Mouse (Mus musculus) heart, embryonic 14.5 days (tissue): ENCODE measurements at regions not wholly inside any gene's neighbourhood (a gene's known extent, or its start where the extent isn't known, plus 50 kb on each side); places are given as distances from the start of the nearest gene placed in this dataset.

Source experiments
- ATAC-seq: fragments of 200-750 bp; cut with Nextera tagmentation; 2 replicates; pipeline ENCODE4 v1.8.0; 2017; ENCODE audit warnings: low read depth, moderate TSS enrichment; ENCODE audit not compliant: insufficient number of reproducible peaks, insufficient read depth, low FRiP score
- H3K27ac ChIP-seq, 2 experiments: fragments of 200-500 bp in 1 of 2; fragments of 300-500 bp in 1 of 2; sonication (generic) in 1 of 2; replicated peaks in 1 of 2; 2 replicates each; pipeline ENCODE4 v1.5.1; 2012 to 2014; ENCODE audit warnings: low read depth in 2 of 2, low read length in 2 of 2, control low read depth in 1 of 2, mild to moderate bottlenecking in 1 of 2, mixed read lengths in 1 of 2; ENCODE audit not compliant: control insufficient read depth in 1 of 2, insufficient read depth in 1 of 2
- H3K27me3 ChIP-seq: fragments of 300-500 bp; sonication (generic); 2 replicates; pipeline ENCODE4 v1.6.1; 2014; ENCODE audit warnings: mild to moderate bottlenecking, low read length, control low read depth; ENCODE audit not compliant: control insufficient read depth, insufficient read depth
- H3K36me3 ChIP-seq: fragments of 300-500 bp; sonication (generic); 2 replicates; pipeline ENCODE4 v1.6.1; 2014; ENCODE audit warnings: mild to moderate bottlenecking, control low read depth, low read length, mixed read lengths; ENCODE audit not compliant: control insufficient read depth, insufficient read depth
- H3K4me1 ChIP-seq, 2 experiments: fragments of 200-500 bp in 1 of 2; fragments of 300-500 bp in 1 of 2; sonication (generic) in 1 of 2; 2 replicates each; pipeline ENCODE4 v1.6.1; 2012 to 2014; ENCODE audit warnings: low read length in 2 of 2, control low read depth in 1 of 2, mixed read lengths in 1 of 2; ENCODE audit not compliant: control insufficient read depth in 2 of 2, insufficient read depth in 2 of 2
- H3K4me2 ChIP-seq: fragments of 300-500 bp; sonication (generic); 2 replicates; pipeline ENCODE4 v1.6.1; 2014; ENCODE audit warnings: mild to moderate bottlenecking, low read length
- H3K4me3 ChIP-seq, 2 experiments: fragments of 200-500 bp in 1 of 2; fragments of 300-500 bp in 1 of 2; sonication (generic) in 1 of 2; 2 replicates each; pipeline ENCODE4 v1.5.1; 2012 to 2014; ENCODE audit warnings: low read length in 2 of 2, mild to moderate bottlenecking in 2 of 2, control low read depth in 1 of 2, low read depth in 1 of 2, moderate library complexity in 1 of 2; ENCODE audit not compliant: control insufficient read depth in 1 of 2, insufficient read depth in 1 of 2
- H3K9ac ChIP-seq: fragments of 300-500 bp; sonication (generic); 2 replicates; pipeline ENCODE4 v1.6.1; 2014; ENCODE audit warnings: mild to moderate bottlenecking, low read length
- H3K9me3 ChIP-seq: fragments of 300-500 bp; sonication (generic); 2 replicates; pipeline ENCODE4 v1.6.1; 2016; ENCODE audit warnings: low read length, control low read depth; ENCODE audit not compliant: control insufficient read depth
- WGBS: fragments of 180-500 bp; shearing (Covaris S2); extraction: QIAGEN DNeasy Blood & Tissue Kit; methylation state at CpG from one replicate; pipeline ENCODE4 v1.1.7; 2014; 5-methylcytosine and 5-hydroxymethylcytosine counted together

DNA sequence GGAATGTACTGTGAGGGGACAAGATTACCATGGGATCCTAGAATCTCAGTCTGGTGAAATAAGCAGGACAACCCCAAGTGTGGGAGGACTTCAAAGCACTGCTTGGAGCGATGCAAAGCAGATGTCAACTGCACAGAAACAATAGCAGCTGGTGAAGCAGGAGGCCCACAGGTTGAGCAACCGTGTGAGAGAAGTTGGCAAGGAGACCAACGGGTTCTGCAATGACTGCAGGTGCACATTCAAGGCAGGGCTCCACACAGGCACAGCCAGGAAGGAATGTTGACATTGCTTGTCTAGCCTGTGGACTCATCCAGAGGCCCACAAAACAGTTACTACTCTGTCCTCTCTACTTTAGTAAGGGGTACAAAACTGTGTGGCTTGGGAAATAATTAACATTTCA, 150.4 kb upstream of the Ahr start:
- Histone ChIP-seq H3K9ac (no peak overlapping the region), H3K4me3 (no peak overlapping the region), H3K4me2 (no peak overlapping the region), H3K36me3 (no peaks in the 10 kb centered on the region), H3K27ac (no peak overlapping the region), H3K9me3 (no peaks in the 10 kb centered on the region), H3K27me3 (no peaks in the 10 kb centered on the region), H3K4me1 (no peaks in the 10 kb centered on the region)
- no peak for ATAC-seq
- WGBS, result 62% methylated on average over 3 of the region's 3 CpGs

DNA sequence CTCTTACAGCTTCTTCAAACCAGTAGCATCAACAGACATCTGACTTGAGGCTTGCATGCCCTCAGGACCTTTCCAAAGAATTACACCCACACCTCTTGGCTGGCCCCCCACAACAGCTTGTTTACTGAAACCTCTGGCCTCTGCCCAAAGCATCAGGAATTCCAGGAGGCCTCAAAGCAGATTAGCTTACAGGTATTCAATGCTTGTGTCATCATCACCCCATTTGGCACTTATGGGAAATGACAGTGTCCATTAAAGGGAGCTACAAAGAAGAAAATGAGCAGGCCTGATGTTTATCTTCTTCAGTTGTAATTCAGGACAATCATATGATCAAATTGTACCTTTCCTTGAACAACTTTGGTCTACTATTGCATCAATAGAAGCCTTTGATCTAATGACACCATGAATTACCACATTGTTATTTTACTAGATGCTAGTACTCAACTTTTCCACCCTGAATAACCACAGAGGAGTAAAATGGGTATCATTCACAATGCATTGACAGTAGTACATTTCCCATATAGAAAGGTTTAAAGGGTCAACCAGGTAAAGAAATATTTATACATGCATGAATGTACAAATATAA, 147.1 kb upstream of the Ahr start:
- no peak overlapping the region for H3K4me3 ChIP-seq
- ATAC-seq, result no peak
- no peaks in the 10 kb centered on the region for H3K36me3 ChIP-seq
- no peaks in the 10 kb centered on the region for H3K27me3 ChIP-seq
- no peak overlapping the region for H3K27ac ChIP-seq
- no peak overlapping the region for H3K4me2 ChIP-seq
- H3K9ac ChIP-seq, result no peak overlapping the region
- H3K9me3 ChIP-seq, result no peaks in the 10 kb centered on the region
- no peaks in the 10 kb centered on the region for H3K4me1 ChIP-seq

DNA sequence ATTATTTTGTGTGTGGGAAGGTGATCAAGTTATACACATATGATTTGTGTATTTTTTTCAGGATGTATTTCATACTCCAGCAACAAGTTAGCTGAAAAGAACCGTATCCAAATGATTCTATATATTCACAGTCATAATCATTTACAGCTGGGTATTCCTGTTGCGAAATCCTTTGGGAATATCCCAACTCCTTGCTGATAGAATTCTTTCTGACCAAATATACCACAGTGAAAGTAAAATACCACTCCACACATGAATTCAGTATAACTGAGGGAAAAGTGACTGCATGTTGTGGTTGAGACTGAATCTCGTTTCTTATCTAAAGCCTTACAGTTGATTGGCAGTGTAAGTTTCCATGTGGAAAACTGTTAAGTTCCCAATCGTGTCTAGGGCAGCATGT, 145.1 kb upstream of the Ahr start:
- no peak overlapping the region for H3K4me2 ChIP-seq

DNA sequence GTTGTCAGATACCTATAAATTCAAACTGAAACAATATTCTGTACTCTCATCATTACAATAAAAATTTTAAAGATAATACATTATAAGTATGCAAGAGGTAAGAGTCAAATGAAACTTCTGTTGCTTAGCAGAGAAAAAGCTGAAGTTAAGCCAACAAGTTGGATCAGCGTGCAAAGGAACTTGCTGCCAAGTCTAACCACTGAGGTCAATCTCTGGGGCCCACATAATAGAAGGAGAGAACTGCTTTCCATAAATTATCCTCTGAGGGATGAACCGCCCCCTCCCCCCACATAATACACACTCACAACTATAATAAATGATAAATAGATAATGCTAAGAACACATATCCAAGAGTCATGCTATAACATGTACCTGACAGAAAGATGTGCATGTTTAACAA, 144.2 kb upstream of the Ahr start:
- Histone ChIP-seq H3K36me3 (no peaks in the 10 kb centered on the region), H3K27ac (no peak overlapping the region), H3K4me1 (no peaks in the 10 kb centered on the region), H3K9me3 (no peaks in the 10 kb centered on the region), H3K27me3 (no peaks in the 10 kb centered on the region), H3K9ac (no peak overlapping the region), H3K4me3 (no peak overlapping the region), H3K4me2 (no peak overlapping the region)
- WGBS, result 66% methylated on average over 2 of the region's 2 CpGs
- ATAC-seq, result no peak

More for the DNA sequence above, 145.1 kb upstream of the Ahr start:
- H3K27ac ChIP-seq, result no peak overlapping the region
- no peaks in the 10 kb centered on the region for H3K4me1 ChIP-seq
- no peaks in the 10 kb centered on the region for H3K9me3 ChIP-seq
- WGBS, result 49% methylated on average over 4 of the region's 4 CpGs
- no peak for ATAC-seq
- no peaks in the 10 kb centered on the region for H3K36me3 ChIP-seq
- H3K27me3 ChIP-seq, result no peaks in the 10 kb centered on the region
- no peak overlapping the region for H3K4me3 ChIP-seq
- no peak overlapping the region for H3K9ac ChIP-seq

DNA sequence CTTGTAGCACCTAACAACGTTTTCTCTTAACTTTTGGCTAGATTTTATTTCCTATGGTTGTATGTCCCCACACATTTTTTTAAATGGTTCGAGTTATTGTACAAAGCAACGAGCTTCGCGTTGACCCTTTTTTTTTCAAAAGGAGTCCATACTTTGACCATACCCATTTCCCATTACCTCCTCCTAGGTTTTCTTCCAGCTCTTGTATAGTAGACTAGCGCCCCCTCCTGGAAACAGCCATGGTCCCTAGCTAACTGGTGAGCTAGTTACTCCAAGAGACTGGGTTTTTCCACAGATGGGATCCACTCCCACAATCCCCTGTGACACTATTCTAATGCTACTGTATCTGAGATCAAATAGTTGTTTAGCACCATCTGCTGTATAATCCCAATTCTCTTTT, 139.6 kb upstream of the Ahr start:
- 46% methylated on average over 6 of the region's 6 CpGs for WGBS
- no peaks in the 10 kb centered on the region for H3K36me3 ChIP-seq
- ATAC-seq, result no peak
- H3K4me3 ChIP-seq, result no peak overlapping the region
- H3K4me1 ChIP-seq, result no peaks in the 10 kb centered on the region
- H3K9me3 ChIP-seq, result no peaks in the 10 kb centered on the region
- no peak overlapping the region for H3K4me2 ChIP-seq
- H3K27me3 ChIP-seq, result no peaks in the 10 kb centered on the region
- no peak overlapping the region for H3K27ac ChIP-seq
- no peak overlapping the region for H3K9ac ChIP-seq

DNA sequence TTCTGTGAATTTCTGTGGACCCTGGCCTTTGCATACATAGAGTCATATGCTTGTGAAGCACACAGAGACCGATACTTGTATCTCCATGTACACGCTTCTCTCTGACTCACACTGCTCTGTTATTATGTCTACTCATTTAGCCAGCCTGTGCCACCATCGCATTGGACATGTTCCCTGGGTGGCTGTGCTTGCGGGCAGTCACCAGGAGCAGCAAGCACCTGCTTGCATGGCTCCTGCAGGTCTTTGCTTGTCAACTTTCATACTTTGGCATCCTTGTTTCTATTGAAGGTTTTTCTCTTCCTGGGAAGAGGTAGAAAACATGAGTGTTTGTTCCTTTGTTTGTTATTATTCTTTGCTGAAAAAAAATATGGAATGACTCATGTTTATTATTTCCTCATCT, 136.1 kb upstream of the Ahr start:
- Histone ChIP-seq H3K4me2 (no peak overlapping the region), H3K27ac (no peak overlapping the region), H3K36me3 (no peaks in the 10 kb centered on the region), H3K9ac (no peak overlapping the region), H3K4me1 (no peaks in the 10 kb centered on the region), H3K4me3 (no peak overlapping the region), H3K27me3 (no peaks in the 10 kb centered on the region), H3K9me3 (no peaks in the 10 kb centered on the region)
- WGBS, result 89% methylated on average over 4 of the region's 4 CpGs
- no peak for ATAC-seq

DNA sequence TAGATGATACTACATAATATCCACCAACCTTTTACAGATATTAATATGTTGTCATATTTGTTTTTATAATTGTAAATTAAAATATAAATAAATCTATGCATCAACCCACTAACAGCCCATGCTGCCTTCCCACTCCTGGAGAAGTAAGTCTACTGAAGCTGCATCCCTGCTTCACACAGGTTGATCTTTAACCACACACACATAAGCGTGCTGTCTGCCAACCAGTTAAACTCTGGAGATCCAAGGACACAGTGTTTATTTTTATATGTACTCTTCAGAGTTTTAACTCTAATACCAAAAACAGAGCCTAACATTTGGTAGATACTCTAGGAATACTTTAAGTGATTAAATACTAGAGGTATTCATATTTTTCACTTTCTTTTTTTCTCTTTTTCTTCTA, 133.9 kb upstream of the Ahr start:
- Histone ChIP-seq H3K27ac (no peak overlapping the region), H3K27me3 (no peaks in the 10 kb centered on the region), H3K4me2 (no peak overlapping the region), H3K4me3 (no peak overlapping the region), H3K9ac (no peak overlapping the region), H3K9me3 (no peaks in the 10 kb centered on the region), H3K36me3 (no peaks in the 10 kb centered on the region), H3K4me1 (no peaks in the 10 kb centered on the region)
- no peak for ATAC-seq
- WGBS, result 83% methylated on average over 1 of the region's 1 CpGs

DNA sequence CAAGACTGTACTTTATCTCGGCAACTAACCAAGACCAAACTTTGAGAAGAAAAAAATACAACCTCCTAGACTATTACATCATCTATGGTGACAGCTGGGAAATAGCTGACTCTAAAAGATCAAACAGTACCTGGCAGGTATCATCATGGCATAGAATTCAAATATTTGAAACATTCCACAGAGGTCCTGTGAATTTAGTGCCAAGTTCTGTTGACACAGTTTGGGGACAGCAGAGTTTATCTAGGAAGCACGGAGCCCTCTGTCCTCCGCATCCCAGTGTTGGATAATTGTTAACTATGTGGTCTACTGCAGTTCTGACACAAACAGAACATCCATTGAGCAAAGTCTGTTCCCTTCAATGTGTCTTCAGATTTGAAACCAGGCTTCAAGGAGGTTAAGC, 132.9 kb upstream of the Ahr start:
- no peaks in the 10 kb centered on the region for H3K4me1 ChIP-seq
- H3K4me2 ChIP-seq, result no peak overlapping the region
- no peaks in the 10 kb centered on the region for H3K27me3 ChIP-seq
- H3K36me3 ChIP-seq, result no peaks in the 10 kb centered on the region
- H3K27ac ChIP-seq, result no peak overlapping the region
- 70% methylated on average over 3 of the region's 3 CpGs for WGBS
- no peak for ATAC-seq
- no peak overlapping the region for H3K4me3 ChIP-seq
- no peaks in the 10 kb centered on the region for H3K9me3 ChIP-seq
- H3K9ac ChIP-seq, result no peak overlapping the region
